27 mouse cellular contexts compared by ENCODE assay signal in the genomic region with DNA sequence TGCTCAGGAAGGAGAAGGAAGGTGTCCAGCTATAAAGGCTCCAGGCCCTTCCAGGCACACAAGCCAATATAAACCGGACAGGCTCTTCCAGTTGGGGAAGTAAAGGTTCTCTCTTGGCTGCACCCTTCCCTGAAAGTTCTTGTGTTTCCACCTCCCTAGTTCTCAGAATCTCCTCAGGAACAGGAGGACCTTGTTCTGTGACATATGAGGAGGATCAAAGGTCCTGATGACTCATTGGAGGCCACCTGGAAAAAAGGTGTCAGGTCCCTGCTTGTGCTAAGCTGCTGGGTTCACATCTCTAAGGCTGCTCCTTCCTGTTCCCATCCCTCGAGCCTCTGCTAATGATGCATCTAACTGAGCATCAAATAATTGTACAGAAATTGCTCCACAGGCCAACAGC.
"Had no signal": no experiment of that assay in that cellular context is flagged by ENCODE, and none has a peak within 500 bp of the region (broad histone marks: within the 10 kb centered on the region; RNA-seq: fewer than 3 reads in every experiment).

No protein-coding gene starts in this region.

- H3K4me3 ChIP-seq: heart, adult 2 months; heart, embryonic 13.5 days; heart, embryonic 15.5 days; hindbrain, embryonic 10.5 days; hindbrain, embryonic 12.5 days; kidney, embryonic 15.5 days; limb, embryonic 10.5 days; limb, embryonic 12.5 days; liver, embryonic 13.5 days; liver, embryonic 15.5 days had no signal

- H3K9ac ChIP-seq: forebrain, postnatal 0 days; heart, embryonic 13.5 days; heart, embryonic 15.5 days; hindbrain, embryonic 12.5 days; hindbrain, embryonic 14.5 days; kidney, embryonic 15.5 days; limb, embryonic 12.5 days; liver, embryonic 13.5 days; liver, embryonic 15.5 days had no signal

- DNase-seq: forebrain, postnatal 0 days; gastrocnemius, postnatal 14 days; gastrocnemius, postnatal 36 days; heart, adult 2 months; heart, postnatal 14 days; heart, postnatal 4 days; kidney, adult 11 months; kidney, adult 9 months; kidney, postnatal 14 days; kidney, postnatal 36 days; layer of hippocampus, adult 9-11 months; layer of hippocampus, postnatal 36 days; liver; liver, embryonic 13.5 days had no signal

- H3K27me3 ChIP-seq: heart, embryonic 13.5 days; heart, embryonic 15.5 days; hindbrain, embryonic 12.5 days; kidney, embryonic 15.5 days; limb, embryonic 12.5 days; liver, embryonic 13.5 days; liver, embryonic 15.5 days had no signal

- H3K9me3 ChIP-seq: heart, embryonic 13.5 days; heart, embryonic 15.5 days; hindbrain, embryonic 10.5 days; hindbrain, embryonic 12.5 days; kidney, embryonic 15.5 days; limb, embryonic 10.5 days; limb, embryonic 12.5 days; liver, embryonic 13.5 days; liver, embryonic 15.5 days had no signal

- ATAC-seq: forebrain, postnatal 0 days; hindbrain, embryonic 16.5 days; inflammation-experienced regulatory T-cells, adult 6 months had no signal

- H3K36me3 ChIP-seq: heart, embryonic 13.5 days; heart, embryonic 15.5 days; hindbrain, embryonic 10.5 days; hindbrain, embryonic 12.5 days; kidney, embryonic 15.5 days; limb, embryonic 10.5 days; limb, embryonic 12.5 days; liver, embryonic 13.5 days; liver, embryonic 15.5 days had no signal

- H3K27ac ChIP-seq: heart, adult 2 months; heart, embryonic 13.5 days; heart, embryonic 15.5 days; hindbrain, embryonic 10.5 days; hindbrain, embryonic 12.5 days; hindbrain, embryonic 14.5 days; kidney, embryonic 15.5 days; kidney, postnatal 0 days; limb, embryonic 10.5 days; limb, embryonic 12.5 days; liver, embryonic 13.5 days; liver, embryonic 15.5 days had no signal

- H3K4me2 ChIP-seq: heart, embryonic 11.5 days; heart, embryonic 13.5 days; heart, embryonic 15.5 days; hindbrain, embryonic 12.5 days; hindbrain, embryonic 14.5 days; kidney, embryonic 15.5 days; limb, embryonic 12.5 days; liver, embryonic 13.5 days; liver, embryonic 15.5 days had no signal
